Mouse (Mus musculus) testis, postnatal 10 days (tissue): ENCODE measurements around the gene Stk11ip.

Experiments used
- DNase-seq: peaks from one replicate; pipeline ENCODE4 v3.0.0; 2021; ENCODE audit warnings: low spot score

Gene Stk11ip

DNA sequence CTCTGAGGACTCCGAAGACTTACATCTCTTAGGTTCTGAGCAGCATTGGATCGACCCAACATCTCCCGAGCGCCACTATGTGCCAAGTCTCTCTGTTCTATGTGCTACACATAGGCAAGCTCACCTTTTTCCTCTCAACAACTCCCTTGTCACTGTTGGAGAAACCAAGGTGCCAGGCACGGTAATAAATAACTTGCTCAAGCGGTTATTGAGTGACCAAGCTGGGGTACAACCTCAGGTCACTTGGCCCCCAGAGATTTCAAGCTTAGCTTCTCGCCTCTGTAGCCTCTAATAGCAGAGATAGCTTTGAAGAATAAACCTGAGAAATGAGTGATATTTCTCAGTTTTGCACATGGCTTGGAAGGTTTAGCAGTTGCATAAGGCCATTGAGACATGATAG lies 20.2 kb downstream of the Stk11ip start:
- DNase-seq = no peak

DNA sequence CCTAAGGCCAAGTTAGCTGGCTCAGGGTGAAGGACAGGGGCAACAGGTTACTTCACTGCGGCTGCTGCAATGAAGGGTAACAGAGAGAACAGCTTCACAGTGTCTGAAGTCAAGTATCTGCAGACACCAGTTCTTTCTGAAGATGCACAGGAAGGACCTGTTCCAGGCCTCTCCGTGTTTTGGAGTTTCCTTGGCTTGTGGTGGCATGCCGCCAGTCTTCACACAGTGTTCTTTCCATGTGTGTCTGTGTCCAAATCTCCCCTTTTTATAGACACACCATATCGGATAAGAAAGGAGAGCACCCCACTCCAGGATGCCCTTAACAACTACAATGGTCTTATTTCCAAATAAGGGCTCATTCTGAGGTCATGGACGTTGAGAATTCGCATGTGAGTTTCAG lies 23.0 kb downstream of the Stk11ip start:
- peak; percentile 78 for DNase-seq

- DNase-seq = peak; percentile 80
Observed at GRCm38 (mm10) chr1:75545965-75546956, 24.9 kb downstream of the Stk11ip start, which contains the start of gene Slc4a3. Slc4a3 (plus strand) TSS chr1:75546266.

DNA sequence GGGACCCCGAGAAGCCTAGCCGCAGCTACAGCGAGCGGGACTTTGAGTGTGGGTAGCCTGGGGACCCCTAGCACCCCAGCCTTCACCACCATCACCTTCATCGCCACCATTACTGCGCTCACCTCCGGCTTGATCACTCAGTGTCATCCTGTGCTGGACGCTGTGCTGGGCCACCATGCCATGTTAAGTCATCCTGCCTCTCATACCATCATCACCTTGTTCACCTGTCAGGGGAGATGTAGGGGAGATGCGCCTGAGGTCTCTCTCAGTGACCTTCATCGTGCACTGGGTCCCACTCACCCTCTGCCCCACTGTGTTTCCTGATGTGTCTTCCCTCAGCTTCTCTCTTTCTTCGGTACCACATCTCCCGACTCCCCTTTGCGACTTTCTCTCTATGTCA lies 26.0 kb downstream of the Stk11ip start:
- no peak for DNase-seq

- peak; percentile 41 for DNase-seq
Observed at GRCm38 (mm10) chr1:75548083-75548482, 26.8 kb downstream of the Stk11ip start.

GRCm38 (mm10) chr1:75548871-75549270 lies 27.5 kb downstream of the Stk11ip start:
- peak; percentile 40 for DNase-seq

- DNase-seq = peak; percentile 61
Observed at GRCm38 (mm10) chr1:75549289-75550279, 28.3 kb downstream of the Stk11ip start.

DNA sequence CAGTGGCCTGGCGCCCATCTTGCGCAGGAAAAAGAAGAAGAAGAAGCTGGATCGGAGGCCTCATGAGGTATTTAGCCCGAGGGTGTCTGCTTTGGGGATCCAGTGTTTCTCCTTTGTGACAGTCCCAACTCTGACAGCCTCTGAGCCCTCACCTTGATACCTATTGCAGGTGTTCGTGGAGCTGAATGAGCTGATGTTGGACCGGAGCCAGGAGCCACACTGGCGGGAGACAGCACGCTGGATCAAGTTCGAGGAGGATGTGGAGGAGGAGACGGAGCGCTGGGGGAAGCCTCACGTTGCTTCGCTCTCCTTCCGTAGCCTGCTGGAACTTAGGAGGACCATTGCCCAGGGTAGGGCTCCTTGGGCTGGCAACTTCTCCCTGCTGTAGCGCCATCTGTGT lies 29.3 kb downstream of the Stk11ip start:
- DNase-seq = peak; percentile 54

DNA sequence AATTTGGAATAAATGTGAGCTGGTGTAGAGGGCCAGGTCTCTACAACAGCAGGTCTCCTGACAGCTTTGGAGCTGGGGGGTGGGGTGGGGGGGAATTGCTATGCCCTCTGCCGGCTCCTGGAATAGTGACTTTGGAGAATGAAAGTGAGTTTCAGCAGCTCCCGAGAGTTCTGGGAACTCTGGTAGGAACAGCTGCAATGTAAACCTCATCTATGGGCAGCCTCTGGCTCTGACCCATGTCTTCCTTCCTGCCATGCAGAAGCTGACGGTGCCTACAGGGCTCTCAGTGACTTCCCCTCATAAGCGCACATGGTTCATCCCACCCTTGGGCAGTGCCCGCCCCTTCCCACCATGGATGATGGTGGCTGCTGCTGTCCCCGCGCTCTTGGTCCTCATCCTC lies 34.4 kb downstream of the Stk11ip start:
- DNase-seq = no peak

GRCm38 (mm10) chr1:75556143-75556781 lies 34.9 kb downstream of the Stk11ip start:
- no peak for DNase-seq

- no peak for DNase-seq
Observed at GRCm38 (mm10) chr1:75557041-75557440, 35.7 kb downstream of the Stk11ip start.

DNA sequence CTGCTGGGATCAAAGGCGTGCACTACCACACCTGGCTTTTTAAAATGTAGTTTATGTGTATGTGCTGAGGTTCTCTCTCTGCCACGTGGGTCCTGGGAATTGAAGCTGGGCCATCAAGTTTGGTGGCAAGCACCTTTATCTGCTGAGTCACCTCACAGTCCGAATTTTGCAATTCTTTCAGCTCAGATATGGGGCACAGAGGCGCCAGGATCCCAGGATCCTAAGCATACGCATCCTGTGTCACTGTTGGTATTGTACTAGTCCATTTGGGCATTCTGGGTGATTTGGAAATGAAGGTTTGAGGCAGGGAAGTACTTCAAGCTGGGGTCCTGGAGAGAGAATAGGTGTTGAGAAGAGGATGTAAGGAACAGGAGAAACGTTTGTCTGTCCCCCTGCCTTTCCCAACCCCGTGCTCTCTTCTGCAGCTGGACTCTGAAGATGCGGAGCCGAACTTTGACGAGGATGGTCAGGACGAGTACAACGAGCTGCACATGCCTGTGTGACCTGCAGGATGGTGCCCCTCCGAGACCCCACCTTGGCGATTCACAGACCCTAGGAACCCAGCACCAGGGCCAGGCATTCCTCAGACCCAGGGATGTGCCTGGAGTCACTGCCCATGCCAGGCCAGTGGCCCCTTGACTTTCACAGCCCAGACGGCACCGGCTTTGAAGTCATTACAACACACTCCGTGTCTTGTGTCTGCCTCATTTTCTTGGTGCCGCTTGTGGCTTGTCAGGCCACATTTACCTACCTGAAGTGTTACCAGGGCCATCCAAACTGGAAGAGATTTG lies 37.3 kb downstream of the Stk11ip start:
- DNase-seq = no peak

DNA sequence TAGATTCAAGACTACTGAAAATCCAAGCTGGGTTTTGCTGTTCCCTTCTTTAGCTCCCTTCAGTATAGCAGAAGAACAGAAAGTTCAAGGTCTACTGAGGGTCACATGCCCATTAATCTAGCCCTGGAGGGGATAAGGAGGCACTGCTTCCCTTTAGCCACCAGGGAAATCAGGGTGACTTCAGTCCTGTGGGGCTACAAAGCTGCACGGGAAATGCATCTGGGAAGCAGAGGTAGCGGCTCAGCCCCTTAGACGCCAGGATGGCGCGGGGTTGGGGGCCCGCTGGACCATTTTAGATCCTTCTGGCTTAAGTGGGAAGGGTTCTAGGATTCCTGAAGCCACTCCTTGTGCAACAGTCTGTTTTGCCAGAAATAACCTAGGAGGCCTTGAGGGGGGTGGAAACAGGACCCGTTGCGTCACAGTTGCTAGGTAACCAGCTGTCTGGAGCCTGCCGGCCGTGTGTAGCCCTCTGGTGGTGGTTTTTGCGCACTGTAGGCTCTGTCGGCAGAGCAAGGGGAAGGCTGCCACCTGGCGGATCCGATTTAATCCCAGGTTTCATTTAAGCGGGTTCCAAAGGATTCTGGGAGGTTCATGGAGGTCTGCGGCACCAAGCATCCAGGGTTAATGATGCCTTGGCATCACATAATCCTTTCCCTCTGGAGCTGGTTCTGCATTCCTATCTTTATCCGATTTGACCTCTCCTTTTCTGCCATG lies 38.0 kb downstream of the Stk11ip start:
- peak; percentile 96 for DNase-seq

DNA sequence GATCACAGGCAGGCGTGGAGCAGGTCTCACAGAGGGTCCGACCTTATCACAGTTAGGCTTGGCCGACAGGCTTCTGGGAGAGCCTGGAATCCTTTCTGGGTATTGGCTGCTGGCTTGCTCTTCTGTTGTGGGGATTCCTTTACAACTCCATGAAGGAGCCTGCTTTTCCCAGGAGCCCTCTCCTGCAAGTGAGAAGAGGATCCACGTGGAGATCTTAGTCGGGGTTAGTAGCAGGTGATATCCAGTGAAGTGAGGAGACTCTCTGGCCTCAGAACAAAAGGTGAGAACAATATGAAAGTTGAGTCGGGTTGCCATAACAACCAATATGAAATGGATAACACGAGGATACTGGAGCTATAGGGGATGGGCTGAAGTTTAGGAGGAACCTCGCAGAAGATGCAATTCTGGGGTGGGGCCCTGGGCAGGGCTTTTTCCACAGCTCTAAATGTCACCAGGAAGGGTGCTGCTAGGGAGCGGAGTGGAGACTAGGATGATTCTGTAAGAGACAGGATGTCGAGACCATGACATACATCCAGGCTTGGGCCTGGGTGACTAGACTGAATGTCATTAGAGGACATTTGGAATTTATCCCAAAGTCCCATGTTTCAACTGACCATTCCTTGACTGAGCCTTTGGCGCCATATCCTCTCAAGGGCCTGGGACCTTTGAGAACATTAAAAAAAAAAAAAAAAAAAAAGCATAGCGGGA lies 39.0 kb downstream of the Stk11ip start:
- no peak for DNase-seq

DNA sequence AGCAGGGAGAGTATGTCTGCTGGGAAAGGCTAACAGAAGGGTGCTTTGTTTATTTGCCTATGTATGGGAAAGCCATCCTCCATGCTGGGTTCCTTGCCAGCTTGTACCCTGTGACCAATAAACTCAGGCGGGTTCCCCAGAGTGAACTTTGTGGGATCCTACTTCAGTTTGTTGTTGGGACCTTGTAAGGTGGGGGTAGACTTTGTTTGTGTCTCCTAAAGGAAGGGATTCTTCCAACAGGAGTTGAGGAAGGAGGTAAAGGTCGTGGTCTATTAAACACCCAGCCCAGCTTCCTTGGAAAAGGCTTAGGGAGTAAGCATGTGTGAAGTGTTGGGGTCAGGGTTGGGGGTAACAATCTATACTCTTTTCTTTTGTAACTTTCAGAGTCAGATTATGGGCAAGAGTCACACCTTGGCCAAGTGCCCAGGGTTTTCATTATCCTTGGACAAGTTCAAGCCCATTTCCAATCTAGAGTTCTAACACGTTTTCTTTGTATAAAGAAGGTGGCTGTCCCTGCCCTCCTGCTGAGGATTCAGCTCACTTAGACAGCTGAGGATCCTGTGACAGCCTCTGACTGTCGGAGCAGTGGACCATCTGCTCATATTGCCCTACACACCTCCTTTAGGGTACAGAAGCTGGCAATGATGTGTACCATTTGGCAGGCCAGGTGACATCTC lies 40.0 kb downstream of the Stk11ip start:
- DNase-seq = peak; percentile 75

DNA sequence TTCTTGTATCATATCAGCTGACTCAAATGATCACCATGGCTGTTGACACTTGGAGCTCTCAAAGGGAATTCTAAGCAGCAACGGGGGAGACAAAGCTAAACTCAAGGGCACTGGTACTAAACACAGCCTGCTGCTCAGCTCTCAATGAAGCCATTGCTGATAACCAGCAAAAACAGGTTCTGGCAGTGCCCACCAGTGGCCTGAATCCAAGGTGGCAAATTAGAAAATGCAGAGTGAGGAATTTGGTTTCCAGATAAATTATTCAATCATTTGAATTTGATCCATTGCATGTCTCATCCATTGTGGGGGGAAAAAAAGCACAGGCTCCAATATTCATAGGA lies 40.5 kb downstream of the Stk11ip start:
- no peak for DNase-seq

DNA sequence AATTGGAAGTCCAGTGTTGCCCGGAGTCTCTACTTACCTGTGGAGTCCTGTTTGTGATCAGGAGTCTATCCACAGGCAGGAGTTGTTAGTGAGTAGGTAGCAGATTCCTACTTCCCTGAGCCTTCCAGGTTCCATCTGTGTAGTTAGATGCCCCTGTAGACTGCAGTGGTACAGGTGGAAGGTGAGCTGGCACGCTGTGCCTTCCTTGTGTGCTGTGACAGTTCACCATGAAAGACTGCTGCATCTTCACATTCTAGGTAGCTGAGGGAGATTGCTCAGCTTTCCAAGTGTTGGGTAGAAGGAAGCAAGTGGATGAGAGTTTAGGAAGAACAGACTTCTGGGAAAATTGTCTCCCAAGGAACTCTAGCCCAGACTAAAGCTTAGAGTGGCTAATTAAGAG lies 42.8 kb downstream of the Stk11ip start:
- DNase-seq = no peak

GRCm38 (mm10) chr1:75564916-75565315 lies 43.6 kb downstream of the Stk11ip start:
- DNase-seq = no peak

- no peak for DNase-seq
Observed at GRCm38 (mm10) chr1:75565616-75566015, 44.3 kb downstream of the Stk11ip start.
